Mouse (Mus musculus): ENCODE results near the gene Hoxa2.

The Hoxa2 gene

GRCm38 (mm10) chr6:52179690-52180089, 15.1 kb upstream of the Hoxa2 start:
- no peak for DNase-seq (ENCODE audit: low spot score)

GRCm38 (mm10) chr6:52178918-52179665, 14.5 kb upstream of the Hoxa2 start:
- no peak for DNase-seq (ENCODE audit: low spot score)

GRCm38 (mm10) chr6:52177806-52178205, 13.2 kb upstream of the Hoxa2 start:
- no peak for DNase-seq (ENCODE audit: low spot score)

- DNase-seq (ENCODE audit: low spot score): peak; percentile 78
Measured at GRCm38 (mm10) chr6:52177061-52177735, 12.6 kb upstream of the Hoxa2 start, which contains the start of gene 5730596B20Rik. Gene 5730596B20Rik, plus strand, starts transcription at chr6:52177498.

- no peak for DNase-seq (ENCODE audit: low spot score)
Measured at GRCm38 (mm10) chr6:52176391-52176790, 11.8 kb upstream of the Hoxa2 start.

- DNase-seq (ENCODE audit: low spot score): no peak
Measured at GRCm38 (mm10) chr6:52175864-52176263, 11.2 kb upstream of the Hoxa2 start.

GRCm38 (mm10) chr6:52174968-52175751, 10.5 kb upstream of the Hoxa2 start:
- peak; percentile 74 for DNase-seq (ENCODE audit: low spot score)

- DNase-seq (ENCODE audit: low spot score): no peak
Measured at GRCm38 (mm10) chr6:52173648-52174047, 9.0 kb upstream of the Hoxa2 start.

GRCm38 (mm10) chr6:52172501-52172900, 7.9 kb upstream of the Hoxa2 start:
- peak; percentile 89 for DNase-seq (ENCODE audit: low spot score)

GRCm38 (mm10) chr6:52171938-52172337, 7.3 kb upstream of the Hoxa2 start:
- peak; percentile 24 for DNase-seq (ENCODE audit: low spot score)

GRCm38 (mm10) chr6:52171331-52171730, 6.7 kb upstream of the Hoxa2 start:
- peak; percentile 38 for DNase-seq (ENCODE audit: low spot score)

GRCm38 (mm10) chr6:52170898-52171223, 6.2 kb upstream of the Hoxa2 start:
- DNase-seq (ENCODE audit: low spot score): no peak

- DNase-seq (ENCODE audit: low spot score): peak; percentile 32
Measured at GRCm38 (mm10) chr6:52170166-52170897, 5.7 kb upstream of the Hoxa2 start.

GRCm38 (mm10) chr6:52169499-52170165, 5.0 kb upstream of the Hoxa2 start:
- peak; percentile 20 for DNase-seq (ENCODE audit: low spot score)

GRCm38 (mm10) chr6:52168191-52169055, 3.8 kb upstream of the Hoxa2 start:
- DNase-seq (ENCODE audit: low spot score): peak; percentile 20

GRCm38 (mm10) chr6:52167736-52168161, 3.1 kb upstream of the Hoxa2 start:
- DNase-seq (ENCODE audit: low spot score): no peak

GRCm38 (mm10) chr6:52167176-52167575, 2.5 kb upstream of the Hoxa2 start:
- DNase-seq (ENCODE audit: low spot score): no peak

- DNase-seq (ENCODE audit: low spot score): peak; percentile 38
Measured at GRCm38 (mm10) chr6:52166431-52167077, 1.9 kb upstream of the Hoxa2 start.

GRCm38 (mm10) chr6:52165441-52166370, 1.1 kb upstream of the Hoxa2 start:
- DNase-seq (ENCODE audit: low spot score): peak; percentile 18

Data from yolk sac, embryonic 10.5 days (tissue).